Mouse (Mus musculus): Measurements from ENCODE around the gene Scel.
A peak's percentile ranks its signal among the peaks of the same experiment; 100 is the strongest.

Gene Scel

GRCm38 (mm10) chr14:103567957-103568356, 54.8 kb downstream of the Scel start:
- DNase-seq (ENCODE audit: low read depth in 2 of 2, low spot score in 2 of 2) = no peak

GRCm38 (mm10) chr14:103568433-103568832, 55.3 kb downstream of the Scel start:
- DNase-seq (ENCODE audit: low read depth in 2 of 2, low spot score in 2 of 2) = no peak

DNA sequence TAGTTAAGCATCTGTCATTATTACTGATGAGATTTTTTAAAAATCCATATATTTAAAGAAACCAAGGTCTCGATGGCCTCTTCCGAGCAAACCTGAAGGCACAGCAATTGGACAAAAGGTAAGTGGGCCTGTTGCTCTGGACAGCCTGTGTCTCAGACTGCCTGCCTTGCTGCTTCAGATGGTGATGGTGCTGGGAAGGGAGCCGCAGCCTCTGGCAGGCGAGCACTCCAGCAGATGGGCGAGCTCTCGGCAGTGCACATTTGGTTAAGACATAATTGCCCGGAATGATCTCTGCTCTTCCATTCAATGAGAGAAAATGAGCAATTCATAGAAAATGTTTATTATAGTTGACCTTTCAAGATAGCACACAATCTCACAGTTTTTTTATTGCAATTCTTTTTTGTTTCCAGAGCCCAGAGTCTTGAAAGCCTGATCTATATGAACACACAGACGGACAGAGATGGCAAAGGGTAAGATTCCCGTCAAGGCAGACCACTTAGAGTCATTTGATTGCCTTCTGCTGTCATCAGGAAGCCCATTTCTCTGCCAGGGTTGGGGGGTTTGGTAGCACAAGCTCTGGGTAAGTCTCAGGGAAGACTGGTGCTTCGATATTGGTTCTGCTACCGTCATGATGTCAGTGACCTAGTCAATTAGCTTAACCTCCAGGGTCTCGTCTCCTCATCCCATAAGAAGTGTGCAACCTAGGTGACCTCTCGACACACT, 58.6 kb downstream of the Scel start:
- DNase-seq (ENCODE audit: low read depth in 2 of 2, low spot score in 2 of 2) = no peak

DNA sequence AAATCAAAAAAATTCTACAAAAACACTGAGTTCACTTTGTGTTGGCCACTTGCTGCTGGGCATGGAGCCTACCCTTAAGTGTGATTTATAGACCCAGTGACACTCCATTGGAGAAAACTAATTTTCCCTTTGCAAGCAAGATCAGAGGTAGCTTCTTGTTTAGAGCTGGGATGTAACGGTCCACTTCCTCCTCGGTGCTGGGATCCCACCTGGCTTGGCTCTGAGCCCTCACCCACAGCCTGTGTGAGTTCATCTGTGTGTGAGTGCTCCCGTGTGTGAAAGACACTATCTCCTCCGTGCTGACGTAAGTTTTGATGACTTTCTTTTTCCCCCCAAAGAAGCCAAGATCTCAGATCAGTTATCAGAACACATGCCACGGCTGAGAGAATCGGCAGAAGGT, 62.7 kb downstream of the Scel start:
- no peak for DNase-seq (ENCODE audit: low read depth in 2 of 2, low spot score in 2 of 2)

DNA sequence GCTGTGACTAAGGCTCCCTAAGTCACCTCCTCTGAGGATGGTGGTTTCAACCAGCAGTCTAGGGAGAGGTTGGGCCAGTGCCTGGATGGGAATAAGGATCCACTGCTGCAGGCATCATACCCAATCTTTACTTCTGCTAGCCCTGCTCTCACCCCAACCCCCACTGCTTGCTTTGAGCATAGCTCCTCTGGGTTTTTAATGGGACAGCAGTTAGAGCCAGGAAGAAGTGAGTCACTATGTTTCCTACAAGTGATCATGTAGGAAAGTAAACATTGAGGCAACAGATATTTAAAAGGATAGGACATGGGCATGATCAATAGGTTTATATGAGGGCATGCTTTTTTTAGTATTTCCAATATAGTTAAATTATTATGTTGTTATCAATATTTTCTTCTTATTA, 63.9 kb downstream of the Scel start:
- no peak for DNase-seq (ENCODE audit: low read depth in 2 of 2, low spot score in 2 of 2)

DNA sequence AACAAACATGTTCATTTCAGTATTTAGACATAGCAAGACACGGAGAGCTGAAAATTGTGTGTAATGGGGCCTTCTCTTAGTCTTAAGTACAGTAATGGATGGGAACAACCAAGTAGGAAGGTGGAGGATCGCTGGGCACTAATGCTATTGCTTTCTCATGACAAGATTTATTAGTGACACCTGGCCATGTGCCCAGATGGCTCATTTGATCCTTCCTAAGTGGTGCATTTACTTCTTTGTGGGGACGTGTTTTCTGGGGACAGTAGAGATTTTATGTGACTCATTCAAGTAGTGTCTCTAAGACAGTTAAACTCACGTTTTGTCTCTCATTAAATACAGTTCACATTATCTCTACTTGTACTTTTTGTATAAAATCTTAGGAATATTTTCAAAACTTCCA, 73.5 kb downstream of the Scel start:
- DNase-seq (ENCODE audit: low read depth in 2 of 2, low spot score in 2 of 2) = no peak

- DNase-seq (ENCODE audit: low read depth in 2 of 2, low spot score in 2 of 2) = no peak
These were observed 74.2 kb downstream of the Scel start for GRCm38 (mm10) chr14:103587208-103587900.

GRCm38 (mm10) chr14:103589819-103590218, 76.7 kb downstream of the Scel start:
- DNase-seq (ENCODE audit: low read depth in 2 of 2, low spot score in 2 of 2) = no peak

- no peak for DNase-seq (ENCODE audit: low read depth in 2 of 2, low spot score in 2 of 2)
These were observed 82.7 kb downstream of the Scel start for GRCm38 (mm10) chr14:103595870-103596269.

- DNase-seq (ENCODE audit: low read depth in 2 of 2, low spot score in 2 of 2) = no peak
These were observed 94.9 kb downstream of the Scel start for GRCm38 (mm10) chr14:103608063-103608462.

DNA sequence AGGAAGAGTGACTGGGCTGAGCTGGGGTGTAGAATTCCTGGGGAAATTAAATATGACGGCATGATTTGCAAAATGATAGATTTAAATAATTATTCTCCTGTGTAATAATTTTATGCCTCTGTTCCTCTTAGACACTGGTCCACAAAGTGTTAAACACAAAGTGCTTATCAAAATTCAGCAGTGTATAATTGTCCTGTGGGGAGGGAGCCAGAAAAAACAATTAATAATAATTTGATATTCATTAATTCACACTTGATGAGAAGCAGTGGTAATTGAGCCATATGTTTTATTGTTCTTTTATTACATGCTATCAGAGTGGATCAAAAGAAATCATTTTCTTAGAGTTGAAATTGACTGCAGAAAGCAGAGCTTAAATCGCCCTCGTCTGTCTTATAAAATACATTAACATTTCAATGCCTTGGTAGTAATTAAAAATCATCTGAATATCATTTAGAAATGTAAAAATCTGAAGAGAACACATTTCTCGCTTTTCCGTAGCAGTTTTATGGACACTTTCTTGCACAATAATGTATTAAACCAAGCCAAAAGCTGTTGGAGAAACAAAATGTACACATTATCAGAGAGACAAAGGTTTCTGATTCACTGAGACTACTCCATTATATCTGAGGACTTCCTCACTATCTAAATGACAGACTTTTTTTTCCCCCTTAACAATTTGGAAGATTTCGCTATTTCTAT, 100.6 kb downstream of the Scel start:
- no peak for DNase-seq (ENCODE audit: low read depth in 2 of 2, low spot score in 2 of 2)

DNA sequence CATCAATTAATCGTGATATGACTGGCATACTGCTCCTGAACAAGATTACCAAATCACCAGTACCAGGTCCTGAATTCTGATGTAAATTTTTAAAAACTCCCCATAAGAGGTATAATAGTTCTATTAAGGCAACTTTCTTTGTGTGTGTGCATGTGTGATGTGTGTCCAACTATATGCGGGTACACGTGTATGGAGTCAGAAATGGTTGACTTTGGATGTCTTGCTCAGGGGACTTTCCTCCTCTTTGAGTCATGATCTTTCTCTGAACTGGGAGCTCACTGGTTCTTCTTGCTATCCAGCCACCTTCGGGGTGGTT, 101.1 kb downstream of the Scel start:
- no peak for DNase-seq (ENCODE audit: low read depth in 2 of 2, low spot score in 2 of 2)

- DNase-seq (ENCODE audit: low read depth in 2 of 2, low spot score in 2 of 2) = no peak
These were observed 106.6 kb downstream of the Scel start for GRCm38 (mm10) chr14:103619756-103620155.

DNA sequence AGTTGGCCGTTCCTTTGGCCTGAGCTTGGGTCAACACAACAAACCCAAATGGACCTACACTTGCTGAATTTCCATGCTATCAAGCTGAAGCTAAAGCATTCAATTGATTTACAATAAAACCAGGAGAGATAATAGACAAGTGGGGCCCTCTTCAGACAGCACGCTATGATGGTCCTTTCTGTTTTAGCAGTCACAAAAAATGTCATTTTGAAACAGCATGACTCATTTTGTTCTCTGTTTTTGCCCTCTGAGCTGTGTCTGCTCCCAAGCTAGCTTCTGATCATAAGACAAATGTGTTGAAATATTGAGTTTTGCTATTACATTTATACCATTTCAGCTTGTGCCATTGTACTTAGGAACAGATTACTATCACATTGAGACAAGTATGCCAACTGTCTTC, 108.1 kb downstream of the Scel start:
- no peak for DNase-seq (ENCODE audit: low read depth in 2 of 2, low spot score in 2 of 2)

DNA sequence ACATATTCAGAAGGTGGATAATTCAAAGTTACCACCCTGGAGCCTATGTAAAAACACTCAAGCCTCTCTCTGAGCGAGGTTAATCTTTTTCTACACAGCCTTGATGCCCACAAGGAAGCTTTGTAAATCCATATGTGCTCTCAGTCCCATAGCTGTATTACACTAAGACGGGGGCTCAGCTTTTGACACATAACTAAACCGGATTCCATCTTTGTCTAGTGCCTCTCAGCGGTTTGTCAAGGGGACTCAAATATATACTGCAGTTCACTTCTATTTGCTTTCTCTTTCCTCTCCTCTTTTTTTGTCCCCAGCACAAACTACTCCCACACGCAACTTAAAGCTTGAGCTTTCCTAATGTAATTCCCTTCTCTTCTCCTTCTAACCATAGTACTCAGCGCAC, 113.0 kb downstream of the Scel start:
- DNase-seq (ENCODE audit: low read depth in 2 of 2, low spot score in 2 of 2) = no peak

DNA sequence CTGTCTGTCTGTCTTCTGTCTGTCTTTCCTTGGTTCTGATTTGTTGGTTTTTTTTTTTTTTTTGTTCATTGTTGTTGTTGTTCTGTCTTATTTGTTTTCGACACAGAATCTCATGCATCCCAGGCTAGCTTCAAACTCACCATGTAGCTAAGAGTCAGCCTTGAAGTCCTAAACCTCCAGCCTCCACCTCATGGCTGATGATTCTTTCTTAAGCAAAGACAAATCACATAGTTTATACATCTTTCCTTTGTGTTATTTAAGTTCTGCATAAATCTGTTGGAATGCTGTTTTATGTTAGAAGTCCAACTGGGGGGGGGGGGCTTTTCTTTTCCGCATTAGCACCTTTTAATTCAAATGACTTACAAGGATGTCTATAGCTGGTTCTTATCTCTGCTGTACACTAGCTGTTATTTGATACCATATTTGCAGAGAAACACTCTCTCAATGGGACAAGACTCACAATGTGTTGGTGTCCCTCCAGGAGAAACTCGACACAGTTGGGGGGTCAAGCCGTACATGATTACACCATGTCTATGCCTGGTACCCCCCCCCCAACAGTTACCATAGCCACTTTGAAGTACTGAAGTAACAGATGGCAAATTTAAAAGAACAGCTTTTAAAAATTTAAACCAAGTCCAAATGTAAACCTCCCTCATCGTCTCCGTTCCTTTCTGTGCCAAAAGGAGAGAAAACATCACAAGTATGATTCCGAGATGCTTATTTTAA, 116.7 kb downstream of the Scel start:
- no peak for DNase-seq (ENCODE audit: low read depth in 2 of 2, low spot score in 2 of 2)

DNA sequence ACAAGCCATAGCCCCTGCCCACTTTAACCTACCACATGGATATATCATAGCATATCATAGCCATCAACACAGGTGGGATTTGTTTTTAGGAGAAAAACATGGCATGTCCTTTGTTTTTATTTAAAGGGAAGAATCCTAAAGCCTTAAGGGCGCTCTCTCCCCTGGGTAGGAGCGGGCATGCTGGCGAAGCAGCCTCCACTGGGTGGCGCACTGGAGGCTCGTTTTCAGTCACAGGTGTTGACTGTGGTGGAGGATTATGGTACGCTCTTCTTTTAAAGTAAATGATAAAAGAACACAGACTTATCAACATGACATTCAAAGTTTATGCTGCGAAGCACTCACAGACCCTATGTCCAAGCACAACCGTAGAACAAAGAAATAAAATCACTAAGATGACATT, 117.4 kb downstream of the Scel start:
- DNase-seq (ENCODE audit: low read depth in 2 of 2, low spot score in 2 of 2) = peak; percentile 49 to 67

DNA sequence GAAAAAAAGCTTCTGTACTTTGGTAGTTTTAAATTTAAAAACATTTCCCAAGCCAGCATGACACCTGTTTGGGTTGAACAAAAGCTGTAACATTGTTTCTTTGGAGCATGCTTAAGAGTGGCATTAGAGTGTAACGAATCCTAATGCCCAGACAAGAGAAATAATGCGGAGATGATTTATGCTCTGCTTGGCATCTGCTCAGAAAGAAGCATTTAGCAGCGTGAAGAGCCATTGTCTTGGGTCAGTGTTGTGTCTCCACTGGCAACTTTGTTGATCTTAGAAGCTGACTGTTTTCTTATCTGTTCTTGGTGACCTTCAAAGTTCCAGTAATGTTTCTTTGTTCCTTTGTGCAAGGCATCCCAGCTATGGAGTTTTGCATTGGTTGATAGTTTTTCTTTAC, 130.8 kb downstream of the Scel start:
- no peak for DNase-seq (ENCODE audit: low read depth in 2 of 2, low spot score in 2 of 2)

DNA sequence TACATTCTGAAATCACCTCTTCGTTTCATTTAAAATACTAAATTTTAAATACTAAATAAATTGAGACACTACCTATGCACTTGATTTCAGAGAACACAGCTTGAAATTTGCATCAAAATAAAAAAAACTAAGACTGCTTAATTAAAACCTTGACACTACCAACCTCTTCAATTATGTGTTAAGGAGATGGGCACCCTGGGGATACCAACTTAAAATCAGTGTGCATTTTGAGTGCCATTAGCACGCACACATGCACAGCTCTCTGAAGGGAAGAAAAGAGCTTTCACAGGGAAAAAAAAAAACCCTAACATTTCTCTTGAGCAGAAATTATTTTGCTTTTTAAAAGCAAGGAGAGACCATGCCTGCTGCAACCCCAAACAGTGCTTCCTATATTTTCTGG, 134.8 kb downstream of the Scel start:
- no peak for DNase-seq (ENCODE audit: low read depth in 2 of 2, low spot score in 2 of 2)

DNA sequence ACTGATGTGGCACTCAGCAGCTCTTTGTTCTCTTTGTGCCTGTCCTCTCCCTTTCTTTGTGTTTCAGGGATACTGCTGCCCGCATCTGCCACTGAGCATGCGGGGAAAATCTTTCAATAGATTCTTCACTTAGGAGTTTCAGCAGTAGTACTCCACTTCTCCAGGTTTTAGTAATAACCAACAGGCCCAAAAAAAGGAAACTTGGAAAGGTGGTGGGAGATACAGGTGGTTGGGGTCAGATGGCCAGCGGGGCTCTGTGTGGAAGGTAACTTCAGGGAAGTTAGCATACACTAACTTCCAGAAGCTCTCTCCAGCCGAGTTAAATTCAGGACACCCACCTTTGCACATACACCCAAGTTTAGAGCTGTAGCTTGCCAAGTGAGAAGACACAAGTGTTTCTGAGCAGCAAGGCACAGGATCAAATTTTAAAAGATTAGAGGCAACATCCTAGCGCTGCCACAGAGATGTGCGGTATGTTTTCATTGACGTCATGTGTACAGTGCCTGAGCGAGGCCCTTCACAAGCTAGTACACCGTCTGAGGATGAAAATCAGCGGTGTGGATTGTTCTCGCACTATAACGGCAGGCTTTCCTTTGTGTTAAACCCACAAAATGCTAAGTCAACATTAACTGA, 135.6 kb downstream of the Scel start:
- DNase-seq (ENCODE audit: low read depth in 2 of 2, low spot score in 2 of 2) = peak; percentile 30 to 53

GRCm38 (mm10) chr14:103649302-103649701, 136.2 kb downstream of the Scel start:
- DNase-seq (ENCODE audit: low read depth in 2 of 2, low spot score in 2 of 2) = no peak
